Mouse (Mus musculus): ENCODE measurements around the gene 0610030E20Rik. TPM values are rescaled to one million over a fixed set of nuclear protein-coding genes. Genes with fewer than 3 reads are reported as not detected.

Gene 0610030E20Rik
- total and polyA plus RNA-seq, 2 experiments from 2014 or later: 12.3 to 15.2 TPM

DNA sequence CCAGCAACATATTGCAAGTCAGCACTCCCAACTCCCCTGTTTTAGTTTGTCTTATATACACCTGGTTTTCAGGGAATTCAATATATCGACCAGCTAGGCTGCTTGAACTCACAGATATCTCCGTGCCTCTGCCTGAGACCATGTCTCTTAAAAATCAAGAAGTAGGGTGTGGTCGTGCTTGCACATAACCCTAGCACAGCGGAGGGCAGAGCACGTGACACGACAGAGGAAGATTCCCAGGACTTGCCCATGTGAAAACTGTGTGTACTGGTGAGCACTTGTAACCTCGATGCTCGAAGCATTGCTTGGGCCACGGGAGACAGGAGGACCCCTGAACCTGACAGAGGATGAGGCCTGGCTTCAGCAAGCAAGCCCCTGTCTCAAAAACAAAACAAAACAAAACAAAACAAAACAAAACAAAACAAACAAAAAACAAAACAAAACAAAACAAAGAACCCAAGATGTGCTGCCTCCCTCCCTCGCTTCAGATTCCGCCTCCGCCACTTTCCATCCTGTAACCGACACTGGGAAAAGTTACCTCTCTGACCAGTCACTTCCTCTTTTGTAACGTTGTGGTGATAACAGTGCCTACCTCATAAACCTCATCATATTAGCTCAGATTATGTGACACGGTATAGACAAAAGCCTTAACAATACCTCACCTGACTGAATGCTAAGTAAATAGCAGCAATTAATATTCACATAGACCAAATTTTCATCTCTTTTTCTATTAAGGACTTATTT, 27.9 kb downstream of the 0610030E20Rik start:
- whole genome bisulfite sequencing: 80% methylated on average over 15 of the region's 15 CpGs
- Histone ChIP-seq H3K27ac (no peak overlapping the region), H3K4me2 (ENCODE audit: low read depth, low read length) (no peak overlapping the region), H3K27me3 (ENCODE audit: insufficient read depth, low read length) (peaks cover 4% of the 10 kb centered on the region), H3K36me3 (ENCODE audit: insufficient read depth, low read length) (no peaks in the 10 kb centered on the region), H3K4me1 (ENCODE audit: insufficient read depth, low read length) (no peaks in the 10 kb centered on the region), H3K9me3 (ENCODE audit: low read length) (no peaks in the 10 kb centered on the region), H3K9ac (replicated peaks; ENCODE audit: low read length) (no peak overlapping the region), H3K4me3 (ENCODE audit: low read length) (no peak overlapping the region)
- ATAC-seq (no peak), DNase-seq (ENCODE audit: low spot score) (no peak)
- TF ChIP-seq CTCF (IDR thresholded peaks at IDR 0.05; ENCODE audit: low read depth): no peak

DNA sequence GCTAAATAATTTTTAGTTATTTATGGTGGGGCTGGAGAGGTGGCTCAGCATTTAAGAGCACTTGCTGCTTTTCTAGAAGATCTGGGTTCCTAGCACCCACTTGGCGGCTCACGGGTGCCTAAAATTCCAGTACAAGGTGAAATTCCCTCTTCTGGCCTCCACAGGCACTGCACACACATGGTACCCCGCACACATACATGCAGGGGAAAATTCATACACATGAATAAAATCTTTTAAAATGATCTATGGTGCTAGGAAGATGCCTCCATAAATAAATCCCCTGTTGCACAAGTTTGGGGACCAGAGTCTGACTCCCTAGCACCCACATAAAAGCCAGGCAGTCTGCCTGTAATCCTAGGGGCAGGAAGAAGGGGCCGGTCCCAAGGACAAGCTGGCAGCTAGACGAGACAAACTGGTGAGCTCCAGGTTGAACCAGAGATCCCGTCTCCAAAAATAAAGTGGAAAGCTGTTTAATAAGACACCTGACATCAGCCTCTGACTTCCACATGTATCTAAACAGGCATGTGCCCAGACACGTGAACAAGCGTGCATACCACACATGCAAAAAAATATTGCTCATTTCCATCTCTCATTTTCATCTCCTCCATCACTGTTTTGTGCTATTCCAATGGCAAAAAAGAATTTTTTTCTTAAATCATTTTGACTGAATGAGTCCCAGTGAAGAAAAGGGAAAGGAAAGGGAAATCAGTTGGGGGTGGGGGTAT, 31.6 kb downstream of the 0610030E20Rik start:
- H3K4me1 ChIP-seq (ENCODE audit: insufficient read depth, low read length): no peaks in the 10 kb centered on the region
- no peak for TF ChIP-seq CTCF (IDR thresholded peaks at IDR 0.05; ENCODE audit: low read depth)
- WGBS: 85% methylated on average over 8 of the region's 8 CpGs

DNA sequence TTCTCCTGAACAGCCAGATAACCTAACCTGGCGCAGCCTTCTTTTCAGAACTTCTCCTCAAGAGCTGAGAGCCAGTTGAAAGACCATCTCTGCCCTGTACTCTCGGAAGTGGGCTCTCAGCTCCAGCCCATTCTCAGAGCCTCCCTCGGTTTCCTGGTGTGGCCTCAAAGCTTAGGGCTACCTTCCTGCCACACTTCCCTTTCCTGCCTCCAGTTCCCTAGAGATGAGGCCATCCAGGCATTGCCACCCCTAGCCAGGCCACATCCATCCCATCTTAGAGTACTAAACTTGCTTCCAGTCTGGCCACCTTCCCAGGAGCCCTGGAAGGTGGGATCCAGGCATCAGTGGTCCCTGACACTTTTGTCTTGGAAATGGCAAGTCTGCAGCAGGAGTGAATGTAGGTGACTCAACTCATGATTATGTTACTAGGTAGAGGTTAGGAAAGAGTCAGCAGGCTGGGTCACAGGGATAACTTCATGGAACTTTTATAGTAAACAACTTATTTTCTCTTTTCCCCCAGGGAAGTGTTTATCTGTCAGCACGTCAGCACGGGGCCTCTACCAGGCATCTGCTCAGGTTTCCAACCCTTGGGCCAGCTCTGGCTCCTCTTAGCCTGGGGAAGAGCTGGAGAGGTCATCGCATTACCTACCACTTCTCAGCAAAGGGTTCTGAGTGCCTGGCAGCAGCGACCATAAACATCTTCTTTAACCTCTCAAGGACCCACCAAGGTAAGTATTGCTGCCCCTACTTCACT, 32.4 kb downstream of the 0610030E20Rik start:
- peak overlapping the region; percentile 58 for H3K4me2 ChIP-seq (ENCODE audit: low read depth, low read length)
- WGBS: 53% methylated on average over 7 of the region's 7 CpGs
- H3K9me3 ChIP-seq (ENCODE audit: low read length): no peaks in the 10 kb centered on the region
- no peak for DNase-seq (ENCODE audit: low spot score)
- H3K4me3 ChIP-seq (ENCODE audit: low read length): peak overlapping the region; percentile 40
- H3K4me1 ChIP-seq (ENCODE audit: insufficient read depth, low read length): no peaks in the 10 kb centered on the region
- H3K9ac ChIP-seq (replicated peaks; ENCODE audit: low read length): peak overlapping the region; percentile 45; the same call in 1 of the 2 replicates
- TF ChIP-seq CTCF (IDR thresholded peaks at IDR 0.05; ENCODE audit: low read depth): no peak
- ATAC-seq: no peak
- H3K27me3 ChIP-seq (ENCODE audit: insufficient read depth, low read length): peaks cover 4% of the 10 kb centered on the region
- 0 out of 2 replicates have a peak overlapping the region, but pooled peaks have one; percentile 29 for H3K27ac ChIP-seq
- H3K36me3 ChIP-seq (ENCODE audit: insufficient read depth, low read length): no peaks in the 10 kb centered on the region

More for the DNA sequence above, 31.6 kb downstream of the 0610030E20Rik start:
- no peak overlapping the region for H3K4me2 ChIP-seq (ENCODE audit: low read depth, low read length)
- ATAC-seq (no peak), DNase-seq (ENCODE audit: low spot score) (no peak)
- H3K9me3 ChIP-seq (ENCODE audit: low read length): no peaks in the 10 kb centered on the region
- no peak overlapping the region for H3K9ac ChIP-seq (replicated peaks; ENCODE audit: low read length)
- no peaks in the 10 kb centered on the region for H3K36me3 ChIP-seq (ENCODE audit: insufficient read depth, low read length)
- no peak overlapping the region for H3K4me3 ChIP-seq (ENCODE audit: low read length)
- H3K27ac ChIP-seq: no peak overlapping the region
- peaks cover 4% of the 10 kb centered on the region for H3K27me3 ChIP-seq (ENCODE audit: insufficient read depth, low read length)

DNA sequence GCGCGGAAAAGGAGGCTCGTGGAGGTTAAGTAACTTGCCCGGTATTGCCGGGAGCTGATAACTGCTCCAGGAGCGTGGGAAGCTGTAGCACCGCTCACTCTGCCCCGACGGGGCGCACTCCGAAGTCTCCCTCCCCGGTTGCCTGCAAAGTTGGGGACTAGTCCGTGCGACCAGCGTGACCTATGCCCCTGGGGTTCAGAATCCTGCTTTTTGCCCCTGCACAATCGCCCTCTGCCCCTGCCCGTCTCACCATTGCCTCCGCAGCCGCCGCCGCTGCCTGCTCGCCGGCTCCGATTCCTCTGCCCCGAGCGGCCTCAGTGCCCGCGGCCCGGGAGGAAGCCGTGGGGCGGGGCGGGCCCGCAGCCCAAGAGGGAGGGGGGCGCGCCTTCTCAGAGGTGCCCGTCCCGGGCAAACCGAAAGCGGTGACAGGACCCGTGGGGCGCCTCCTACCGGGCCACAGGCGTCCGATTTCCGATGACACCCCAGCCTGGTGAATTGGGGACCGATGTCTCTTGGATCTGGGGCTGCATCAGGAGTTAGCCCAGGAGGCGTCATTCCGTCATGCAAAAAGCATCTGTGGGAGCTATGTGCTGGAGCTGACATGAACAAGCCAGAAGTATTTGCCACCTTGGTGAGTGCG, 33.1 kb downstream of the 0610030E20Rik start, which contains the start of gene Vamp5:
TSS of gene Vamp5 (minus strand) at position 338 of the 640 bp plus-strand sequence.
- peak within 1 kb of the TSS; percentile 45; the same call in 1 of the 2 replicates for H3K9ac ChIP-seq (replicated peaks; ENCODE audit: low read length)

DNA sequence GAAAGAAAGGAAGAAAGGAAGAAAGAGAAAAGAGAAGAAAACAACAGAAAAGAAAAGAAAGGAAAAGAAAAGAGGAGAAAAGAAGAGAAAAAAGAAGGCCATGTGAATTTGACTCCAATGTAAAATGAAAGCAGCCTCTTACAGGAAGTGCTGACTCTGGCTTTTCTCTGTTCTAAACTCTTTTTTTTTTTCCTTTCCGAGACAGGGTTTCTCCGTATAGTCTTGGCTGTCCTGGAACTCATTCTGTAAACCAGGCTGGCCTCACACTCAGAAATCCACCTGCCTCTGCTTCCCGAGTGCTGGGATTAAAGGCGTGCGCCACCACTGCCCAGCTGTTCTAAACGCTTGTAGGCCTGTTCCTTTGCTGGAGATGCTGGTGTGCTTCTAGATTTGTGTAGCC, 35.4 kb downstream of the 0610030E20Rik start:
- H3K4me3 ChIP-seq (ENCODE audit: low read length): no peak overlapping the region
- no peaks in the 10 kb centered on the region for H3K4me1 ChIP-seq (ENCODE audit: insufficient read depth, low read length)
- WGBS: 85% methylated on average over 6 of the region's 6 CpGs
- no peak overlapping the region for H3K9ac ChIP-seq (replicated peaks; ENCODE audit: low read length)
- no peak for TF ChIP-seq CTCF (IDR thresholded peaks at IDR 0.05; ENCODE audit: low read depth)
- no peak overlapping the region for H3K4me2 ChIP-seq (ENCODE audit: low read depth, low read length)
- H3K36me3 ChIP-seq (ENCODE audit: insufficient read depth, low read length): no peaks in the 10 kb centered on the region
- H3K27ac ChIP-seq: no peak overlapping the region
- no peaks in the 10 kb centered on the region for H3K9me3 ChIP-seq (ENCODE audit: low read length)
- peaks cover 4% of the 10 kb centered on the region for H3K27me3 ChIP-seq (ENCODE audit: insufficient read depth, low read length)
- DNase-seq (ENCODE audit: low spot score) (no peak), ATAC-seq (no peak)

More for the DNA sequence above, 33.1 kb downstream of the 0610030E20Rik start, which contains the start of gene Vamp5:
- peaks cover 4% of the 10 kb centered on the region for H3K27me3 ChIP-seq (ENCODE audit: insufficient read depth, low read length)
- 3% methylated on average over 48 of the region's 49 CpGs for WGBS
- no peaks in the 10 kb centered on the region for H3K9me3 ChIP-seq (ENCODE audit: low read length)
- TF ChIP-seq CTCF (IDR thresholded peaks at IDR 0.05; ENCODE audit: low read depth): no peak
- H3K27ac ChIP-seq: 0 out of 2 replicates have a peak within 1 kb of the TSS, but pooled peaks have one; percentile 29
- no peaks in the 10 kb centered on the region for H3K4me1 ChIP-seq (ENCODE audit: insufficient read depth, low read length)
- peak; percentile 80 for ATAC-seq
- H3K4me3 ChIP-seq (ENCODE audit: low read length): peak within 1 kb of the TSS; percentile 40
- peak within 1 kb of the TSS; percentile 58 for H3K4me2 ChIP-seq (ENCODE audit: low read depth, low read length)
- no peaks in the 10 kb centered on the region for H3K36me3 ChIP-seq (ENCODE audit: insufficient read depth, low read length)
- DNase-seq (ENCODE audit: low spot score): peak; percentile 41

Data from hindbrain, postnatal 0 days (tissue).